In genomic region chr4:155084351-155084750, GRCm38 (mm10) we compare ENCODE assay signal across 10 mouse cellular contexts. TPM values are rescaled to one million over a fixed set of nuclear protein-coding genes. Genes with fewer than 3 reads are reported as not detected.
DNase-seq lines count a peak whose midpoint lies in the region; ATAC-seq and TF ChIP-seq lines count a peak whose summit lies in the region.
"Had no signal": no experiment of that assay in that cellular context is flagged by ENCODE, and none has a peak within 500 bp of the region (broad histone marks: within the 10 kb centered on the region; RNA-seq: fewer than 3 reads in every experiment).

No protein-coding gene starts in this region.

- no peak for TF ChIP-seq EP300 in heart, adult 2 months (IDR thresholded peaks at IDR 0.05; ENCODE audit: insufficient read depth, low read depth, low read length)

- H3K27me3 ChIP-seq in heart, adult 2 months (ENCODE audit: control insufficient read depth, insufficient read depth, low read length) = no peaks in the 10 kb centered on the region
- H3K27me3 ChIP-seq in midbrain, embryonic 13.5 days = no peaks in the 10 kb centered on the region
- no peaks in the 10 kb centered on the region for H3K27me3 ChIP-seq in midbrain, embryonic 16.5 days (ENCODE audit: control insufficient read depth, insufficient read depth, low read depth, low read length)
- H3K27me3 ChIP-seq in limb, embryonic 12.5 days = no peaks in the 10 kb centered on the region
- H3K27me3 ChIP-seq in stomach, embryonic 16.5 days (ENCODE audit: control insufficient read depth, insufficient read depth, low read length) = no peaks in the 10 kb centered on the region

- H3K27ac ChIP-seq in heart, adult 2 months = no peak overlapping the region
- no peak overlapping the region for H3K27ac ChIP-seq in midbrain, embryonic 13.5 days
- no peak overlapping the region for H3K27ac ChIP-seq in midbrain, embryonic 16.5 days (ENCODE audit: low read length)
- no peak overlapping the region for H3K27ac ChIP-seq in limb, embryonic 12.5 days
- H3K27ac ChIP-seq in stomach, embryonic 16.5 days (ENCODE audit: low read length) = no peak overlapping the region

- intact Hi-C loops in heart, adult 2 months (cut with DNase I) = no loop called here

- TF ChIP-seq CTCF in heart, adult 2 months (IDR thresholded peaks at IDR 0.05) = no peak

- peaks cover 8% of the 10 kb centered on the region for H3K79me2 ChIP-seq in heart, adult 2 months (replicated peaks; ENCODE audit: control insufficient read depth, insufficient read depth, low read length)

- no peaks in the 10 kb centered on the region for H3K36me3 ChIP-seq in heart, adult 2 months (ENCODE audit: control insufficient read depth, insufficient read depth, low read length)
- peaks cover 41% of the 10 kb centered on the region for H3K36me3 ChIP-seq in midbrain, embryonic 13.5 days
- H3K36me3 ChIP-seq in midbrain, embryonic 16.5 days (ENCODE audit: control insufficient read depth, insufficient read depth, low read length) = peaks cover 17% of the 10 kb centered on the region
- H3K36me3 ChIP-seq in limb, embryonic 12.5 days = peaks cover 52% of the 10 kb centered on the region
- peaks cover 18% of the 10 kb centered on the region; the same call in 1 of the 2 replicates for H3K36me3 ChIP-seq in stomach, embryonic 16.5 days (ENCODE audit: control insufficient read depth, insufficient read depth, low read length)

- 0 out of 2 replicates have a peak overlapping the region, but pooled peaks have one; percentile 14 for H3K9ac ChIP-seq in heart, adult 2 months (ENCODE audit: low read depth, low read length)
- 0 out of 2 replicates have a peak overlapping the region, but pooled peaks have one; percentile 92 for H3K9ac ChIP-seq in midbrain, embryonic 13.5 days (replicated peaks)
- no peak overlapping the region for H3K9ac ChIP-seq in midbrain, embryonic 16.5 days (ENCODE audit: low read depth, low read length)
- peak overlapping the region; percentile 94; the same call in 1 of the 2 replicates for H3K9ac ChIP-seq in limb, embryonic 12.5 days (replicated peaks)
- H3K9ac ChIP-seq in stomach, embryonic 16.5 days (ENCODE audit: low read length) = peak overlapping the region; percentile 91

- H3K4me1 ChIP-seq in heart, adult 2 months (ENCODE audit: control insufficient read depth, insufficient read depth, low read length) = peaks cover 17% of the 10 kb centered on the region
- peaks cover 35% of the 10 kb centered on the region for H3K4me1 ChIP-seq in midbrain, embryonic 13.5 days (replicated peaks)
- peaks cover 22% of the 10 kb centered on the region for H3K4me1 ChIP-seq in midbrain, embryonic 16.5 days (ENCODE audit: control insufficient read depth, insufficient read depth, low read length)
- peaks cover 27% of the 10 kb centered on the region for H3K4me1 ChIP-seq in limb, embryonic 12.5 days (replicated peaks)
- H3K4me1 ChIP-seq in stomach, embryonic 16.5 days (ENCODE audit: control insufficient read depth, insufficient read depth, low read length) = peaks cover 27% of the 10 kb centered on the region

- H3K9me3 ChIP-seq in midbrain, embryonic 13.5 days = no peaks in the 10 kb centered on the region
- no peaks in the 10 kb centered on the region for H3K9me3 ChIP-seq in midbrain, embryonic 16.5 days (replicated peaks; ENCODE audit: control insufficient read depth, low read length, poor library complexity, severe bottlenecking)
- no peaks in the 10 kb centered on the region for H3K9me3 ChIP-seq in limb, embryonic 12.5 days
- H3K9me3 ChIP-seq in stomach, embryonic 16.5 days (replicated peaks; ENCODE audit: control insufficient read depth, low read length) = no peaks in the 10 kb centered on the region

- ATAC-seq in midbrain, embryonic 13.5 days = no peak
- no peak for ATAC-seq in midbrain, embryonic 16.5 days
- ATAC-seq in limb, embryonic 12.5 days (ENCODE audit: insufficient number of reproducible peaks, insufficient read depth, low FRiP score, low TSS enrichment, low read depth) = no peak
- no peak for ATAC-seq in stomach, embryonic 16.5 days (ENCODE audit: insufficient read depth, low FRiP score)

- no peak overlapping the region for H3K4me3 ChIP-seq in heart, adult 2 months
- H3K4me3 ChIP-seq in midbrain, embryonic 13.5 days (replicated peaks) = no peak overlapping the region
- no peak overlapping the region for H3K4me3 ChIP-seq in midbrain, embryonic 16.5 days (ENCODE audit: low read depth, low read length)
- H3K4me3 ChIP-seq in limb, embryonic 12.5 days (replicated peaks) = no peak overlapping the region
- H3K4me3 ChIP-seq in stomach, embryonic 16.5 days (replicated peaks; ENCODE audit: low read length) = peak overlapping the region; percentile 79

- 72% methylated on average over 7 of the region's 7 CpGs for WGBS in heart, adult 2 months
- WGBS in midbrain, embryonic 13.5 days = 93% methylated on average over 7 of the region's 7 CpGs
- 88% methylated on average over 7 of the region's 7 CpGs for WGBS in midbrain, embryonic 16.5 days
- WGBS in limb, embryonic 12.5 days = 87% methylated on average over 7 of the region's 7 CpGs
- 71% methylated on average over 7 of the region's 7 CpGs for WGBS in stomach, embryonic 16.5 days

- no peak for DNase-seq in heart, adult 2 months
- no peak for DNase-seq in heart, adult 8-10 months (ENCODE audit: low spot score)
- no peak for DNase-seq in right cerebral cortex, adult 18-20 months
- DNase-seq in cerebellum, postnatal 10 days = no peak
- DNase-seq: adrenal gland, adult 2 months; lung, adult 18-20 months had no signal

- peak overlapping the region; percentile 92; the same call in 1 of the 2 replicates for H3K4me2 ChIP-seq in midbrain, embryonic 13.5 days (replicated peaks)
- H3K4me2 ChIP-seq in midbrain, embryonic 16.5 days (ENCODE audit: low read length) = no peak overlapping the region
- peak overlapping the region; percentile 91; the same call in 1 of the 2 replicates for H3K4me2 ChIP-seq in limb, embryonic 12.5 days
- H3K4me2 ChIP-seq in stomach, embryonic 16.5 days (ENCODE audit: low read depth, low read length) = peak overlapping the region; percentile 94

- TF ChIP-seq POLR2A in heart, adult 2 months (IDR thresholded peaks at IDR 0.05; ENCODE audit: insufficient read depth, low read depth, low read length) = no peak

RNA-seq across cellular contexts. Expression of gene Rer1, which starts 1.8 kb away (rescaled TPM):
- total RNA-seq in heart, adult 2 months (2021) = 10 to 100 TPM; 67.6 to 74.7 TPM
- polyA plus RNA-seq in heart, adult 2 months (2012; rRNA removed) = 54.7 and 102 TPM in 2 replicates
- total RNA-seq in heart, adult 8-10 months (2022) = 10 to 100 TPM; 64.2 to 73.4 (median 68.4) TPM
- polyA plus RNA-seq in midbrain, embryonic 13.5 days (2015; fragmentation: Nextera tagmentation; extraction: Ambion mirVana) = 121 and 124 TPM in 2 replicates
- 121 and 124 TPM in 2 replicates for polyA plus RNA-seq in midbrain, embryonic 16.5 days (2015; fragmentation: Nextera tagmentation; extraction: Ambion mirVana)
- polyA plus RNA-seq in limb, embryonic 12.5 days (2016; fragmentation: Nextera tagmentation; extraction: Ambion mirVana) = 136 and 141 TPM in 2 replicates
- 171 and 183 TPM in 2 replicates for polyA plus RNA-seq in stomach, embryonic 16.5 days (2015; fragmentation: Nextera tagmentation; extraction: Ambion mirVana)

RNA-seq across cellular contexts. Expression of gene Morn1, which starts 2.0 kb away (rescaled TPM):
- total RNA-seq in heart, adult 2 months (2021) = 1 to 10 TPM; 1.1 to 1.3 TPM
- 2.5 and 2.6 TPM in 2 replicates for polyA plus RNA-seq in heart, adult 2 months (2012; rRNA removed)
- 1 to 10 TPM in 3 of 4 experiments, under 1 TPM in 1; 0.60 to 4.4 (median 1.8) TPM for total RNA-seq in heart, adult 8-10 months (2022)
- 6.0 and 8.9 TPM in 2 replicates for polyA plus RNA-seq in midbrain, embryonic 13.5 days (2015; fragmentation: Nextera tagmentation; extraction: Ambion mirVana)
- 7.3 and 8.9 TPM in 2 replicates for polyA plus RNA-seq in midbrain, embryonic 16.5 days (2015; fragmentation: Nextera tagmentation; extraction: Ambion mirVana)
- polyA plus RNA-seq in limb, embryonic 12.5 days (2016; fragmentation: Nextera tagmentation; extraction: Ambion mirVana) = 5.2 and 6.9 TPM in 2 replicates
- 4.8 and 6.1 TPM in 2 replicates for polyA plus RNA-seq in stomach, embryonic 16.5 days (2015; fragmentation: Nextera tagmentation; extraction: Ambion mirVana)

RNA-seq across cellular contexts. Expression of gene Pex10, which starts 17.5 kb away (rescaled TPM):
- total RNA-seq in heart, adult 2 months (2021) = 10 to 100 TPM; 18.4 to 19.4 TPM
- polyA plus RNA-seq in heart, adult 2 months (2012; rRNA removed) = 26.5 and 26.7 TPM in 2 replicates
- 10 to 100 TPM; 18.5 to 26.0 (median 22.6) TPM for total RNA-seq in heart, adult 8-10 months (2022)
- polyA plus RNA-seq in midbrain, embryonic 13.5 days (2015; fragmentation: Nextera tagmentation; extraction: Ambion mirVana) = 19.6 and 21.8 TPM in 2 replicates
- 22.2 and 22.8 TPM in 2 replicates for polyA plus RNA-seq in midbrain, embryonic 16.5 days (2015; fragmentation: Nextera tagmentation; extraction: Ambion mirVana)
- 20.8 and 21.9 TPM in 2 replicates for polyA plus RNA-seq in limb, embryonic 12.5 days (2016; fragmentation: Nextera tagmentation; extraction: Ambion mirVana)
- 19.9 and 20.1 TPM in 2 replicates for polyA plus RNA-seq in stomach, embryonic 16.5 days (2015; fragmentation: Nextera tagmentation; extraction: Ambion mirVana)

RNA-seq across cellular contexts. Expression of gene Plch2, which starts 27.8 kb away (rescaled TPM):
- total RNA-seq in heart, adult 2 months (2021) = not detected
- polyA plus RNA-seq in heart, adult 2 months (2012; rRNA removed) = 0.06 and 1.1 TPM in 2 replicates
- total RNA-seq in heart, adult 8-10 months (2022) = under 1 TPM in 1 of 4 experiments, not detected in 3; 0.06 TPM
- polyA plus RNA-seq in midbrain, embryonic 13.5 days (2015; fragmentation: Nextera tagmentation; extraction: Ambion mirVana) = 7.7 and 9.0 TPM in 2 replicates
- 23.3 and 25.4 TPM in 2 replicates for polyA plus RNA-seq in midbrain, embryonic 16.5 days (2015; fragmentation: Nextera tagmentation; extraction: Ambion mirVana)
- polyA plus RNA-seq in limb, embryonic 12.5 days (2016; fragmentation: Nextera tagmentation; extraction: Ambion mirVana) = 2.3 and 3.4 TPM in 2 replicates
- 27.4 and 30.4 TPM in 2 replicates for polyA plus RNA-seq in stomach, embryonic 16.5 days (2015; fragmentation: Nextera tagmentation; extraction: Ambion mirVana)
